Mouse (Mus musculus) heart, adult 10 weeks (tissue): Measurements from ENCODE around the gene Sgo2b. TPM values are rescaled to one million over a fixed set of nuclear protein-coding genes. Genes with fewer than 3 reads are reported as not detected.

Experiments used
- polyA plus RNA-seq: library from polyadenylated mRNA; stranded (reverse); fragments of 350-450 nt; fragmentation: Illumina TruSeq; extraction: RNeasy Lipid Tissue Mini Kit (QIAGEN cat#74804); gene quantifications from one replicate; pipeline ENCODE4 v1.2.3, GENCODE M21; 2014; ENCODE audit warnings: low read depth, low replicate concordance

Sgo2b gene
- polyA plus RNA-seq = not detected

DNA sequence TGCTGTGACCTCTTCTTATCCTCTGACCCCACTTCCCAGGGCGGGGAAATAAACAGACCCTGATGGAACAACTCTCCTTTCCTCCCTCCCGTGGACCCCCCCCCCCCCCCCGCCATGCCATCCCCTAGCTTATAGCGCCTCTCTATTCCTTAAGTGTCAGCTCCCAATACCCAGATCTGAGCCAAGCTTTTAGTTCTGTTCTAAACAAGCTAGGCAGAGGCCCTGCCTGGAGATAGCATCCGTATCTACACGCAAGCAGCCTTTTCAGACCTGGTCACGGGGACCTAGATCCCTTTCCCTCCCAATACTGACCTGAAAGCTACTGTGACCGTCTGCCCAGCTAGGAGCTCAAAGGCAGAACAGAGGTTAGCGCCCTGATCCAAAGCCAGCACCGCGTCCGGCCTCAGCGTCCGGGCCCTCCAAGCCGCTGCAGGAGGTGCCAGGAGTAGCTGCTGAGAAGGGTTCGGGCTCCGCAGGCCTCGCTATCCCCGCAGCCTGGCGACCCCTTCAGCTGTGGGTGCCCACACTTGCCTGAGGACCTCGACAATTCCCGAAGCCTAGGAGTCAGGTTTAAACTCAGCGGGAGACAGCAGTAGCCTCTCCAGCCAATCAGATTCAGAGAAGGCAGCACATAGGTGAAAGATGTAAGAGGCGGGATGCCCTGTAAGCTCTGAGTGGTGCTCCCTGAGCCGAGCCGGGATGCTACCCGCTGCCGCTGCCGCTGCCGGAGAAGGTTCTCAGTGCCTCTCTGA is at the start of gene Sgo2b:
Gene Sgo2b, minus strand, starts transcription at position 623 of the 752 bp plus-strand sequence.

